Mouse (Mus musculus) hindbrain, postnatal 0 days (tissue): Measurements from ENCODE around the gene Rsrc2. TPM values are rescaled to one million over a fixed set of nuclear protein-coding genes. Genes with fewer than 3 reads are reported as not detected.

Experiments
- ATAC-seq: fragments of 200-750 bp; cut with Nextera tagmentation; 2 replicates; pipeline ENCODE4 v1.8.0; 2017; ENCODE audit warnings: mild to moderate bottlenecking, moderate TSS enrichment, moderate library complexity
- DNase-seq: peaks from one replicate; pipeline ENCODE4 v3.0.0-alpha.2; 2015; ENCODE audit warnings: low spot score
- H3K27ac ChIP-seq: fragments of 300-500 bp; sonication (generic); 2 replicates; pipeline ENCODE4 v1.5.1; 2014; ENCODE audit warnings: mild to moderate bottlenecking
- H3K27me3 ChIP-seq: fragments of 300-500 bp; sonication (generic); 2 replicates; pipeline ENCODE4 v1.6.1; 2014; ENCODE audit warnings: low read length, mixed read lengths; ENCODE audit not compliant: insufficient read depth
- H3K36me3 ChIP-seq: fragments of 300-500 bp; sonication (generic); 2 replicates; pipeline ENCODE4 v1.6.1; 2014; ENCODE audit warnings: low read length, mixed read lengths; ENCODE audit not compliant: insufficient read depth
- H3K4me1 ChIP-seq: fragments of 300-500 bp; sonication (generic); 2 replicates; pipeline ENCODE4 v1.6.1; 2014; ENCODE audit warnings: antibody characterized with exemption, low read length, mixed read lengths; ENCODE audit not compliant: insufficient read depth
- H3K4me2 ChIP-seq: fragments of 300-500 bp; sonication (generic); 2 replicates; pipeline ENCODE4 v1.6.1; 2014; ENCODE audit warnings: low read depth, mild to moderate bottlenecking, low read length, moderate library complexity, mixed read lengths
- H3K4me3 ChIP-seq: fragments of 300-500 bp; sonication (generic); 2 replicates; pipeline ENCODE4 v1.5.1; 2014; ENCODE audit warnings: low read length
- H3K9ac ChIP-seq: fragments of 300-500 bp; sonication (generic); replicated peaks from 2 replicates; pipeline ENCODE4 v1.6.1; 2014; ENCODE audit warnings: mild to moderate bottlenecking, low read length, moderate library complexity, mixed read lengths
- H3K9me3 ChIP-seq: fragments of 300-500 bp; sonication (generic); 2 replicates; pipeline ENCODE4 v1.6.1; 2016; ENCODE audit warnings: low read length, mixed read lengths
- CTCF ChIP-seq: IDR thresholded peaks from 2 replicates; pipeline ENCODE4 v1.5.1; 2016; ENCODE audit warnings: antibody characterized with exemption, control low read depth, low read depth
- WGBS: fragments of 180-500 bp; shearing (Covaris S2); extraction: QIAGEN DNeasy Blood & Tissue Kit; methylation state at CpG from one replicate; pipeline ENCODE4 v1.1.7; 2014; 5-methylcytosine and 5-hydroxymethylcytosine counted together
- polyA plus RNA-seq: library from polyadenylated mRNA; unstranded; fragments of >200 nt; fragmentation: Nextera tagmentation; extraction: Ambion mirVana; gene quantifications from 2 replicates; pipeline ENCODE4 v1.2.1, GENCODE M21; 2015
- total RNA-seq: library from RNA; depleted of rRNA; stranded (reverse); fragments of >200 nt; gene quantifications from 2 replicates; pipeline ENCODE4 v1.2.3, GENCODE M21; 2014

The Rsrc2 gene
- total and polyA plus RNA-seq, 2 experiments from 2014 or later, result 39.9 to 112 TPM

DNA sequence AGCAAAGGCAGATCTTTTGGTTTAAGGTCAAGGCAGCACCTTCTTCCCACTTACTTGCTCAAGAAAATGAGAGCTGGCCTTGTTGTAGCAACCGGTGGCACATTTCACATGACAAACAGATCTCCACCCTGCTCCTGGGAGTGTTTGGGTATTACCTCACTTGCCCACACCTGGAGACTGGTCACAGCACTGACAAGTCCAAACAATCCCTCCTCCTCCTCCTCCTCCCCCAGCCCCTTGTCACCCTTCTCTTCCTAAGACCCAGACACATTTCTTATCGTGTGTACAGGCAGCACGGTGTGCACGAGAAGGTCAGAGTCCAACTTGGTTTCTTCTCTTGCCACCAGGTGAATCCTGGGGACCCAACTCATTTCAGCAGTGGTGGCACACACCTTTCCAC lies 52.3 kb downstream of the Rsrc2 start:
- Histone ChIP-seq H3K36me3 (peaks cover 23% of the 10 kb centered on the region), H3K4me2 (no peak overlapping the region), H3K4me3 (no peak overlapping the region), H3K9me3 (no peaks in the 10 kb centered on the region), H3K4me1 (no peaks in the 10 kb centered on the region), H3K9ac (no peak overlapping the region), H3K27me3 (no peaks in the 10 kb centered on the region), H3K27ac (no peak overlapping the region)
- no peak for TF ChIP-seq CTCF
- WGBS, result 88% methylated on average over 4 of the region's 4 CpGs
- no peak for ATAC-seq
- DNase-seq, result no peak

DNA sequence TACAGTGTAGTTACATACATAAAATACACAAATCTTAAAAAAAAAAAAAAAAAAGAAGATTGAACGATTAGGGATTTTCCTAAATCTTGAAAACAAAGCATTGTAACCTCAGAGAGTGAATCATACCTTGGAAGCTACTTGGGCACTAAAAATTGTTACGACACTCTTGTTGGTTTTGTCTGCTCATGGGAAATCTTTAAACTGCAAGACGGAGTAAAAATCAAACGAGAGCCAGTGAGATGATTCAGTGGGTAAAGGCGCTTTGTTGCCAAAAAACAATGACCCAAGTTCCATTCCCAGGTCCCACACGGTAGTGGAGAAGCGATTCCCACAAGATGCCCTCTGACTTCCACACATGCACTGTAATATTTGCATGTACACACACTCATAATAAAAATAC lies 53.0 kb downstream of the Rsrc2 start:
- Histone ChIP-seq H3K4me1 (no peaks in the 10 kb centered on the region), H3K27me3 (no peaks in the 10 kb centered on the region), H3K27ac (no peak overlapping the region), H3K4me3 (no peak overlapping the region), H3K9ac (no peak overlapping the region), H3K9me3 (no peaks in the 10 kb centered on the region), H3K36me3 (peaks cover 19% of the 10 kb centered on the region), H3K4me2 (no peak overlapping the region)
- TF ChIP-seq CTCF, result no peak
- DNase-seq (no peak), ATAC-seq (no peak)
- 89% methylated on average over 7 of the region's 7 CpGs for WGBS

GRCm38 (mm10) chr5:123694468-123694867 lies 54.7 kb downstream of the Rsrc2 start:
- Histone ChIP-seq H3K4me2 (no peak overlapping the region), H3K27ac (no peak overlapping the region), H3K9ac (no peak overlapping the region), H3K4me3 (no peak overlapping the region), H3K36me3 (peaks cover 7% of the 10 kb centered on the region; the same call in 1 of the 2 replicates), H3K9me3 (no peaks in the 10 kb centered on the region), H3K4me1 (no peaks in the 10 kb centered on the region), H3K27me3 (no peaks in the 10 kb centered on the region)
- TF ChIP-seq CTCF, result no peak
- 57% methylated on average over 6 of the region's 6 CpGs for WGBS
- no peak for DNase-seq
- ATAC-seq, result no peak

DNA sequence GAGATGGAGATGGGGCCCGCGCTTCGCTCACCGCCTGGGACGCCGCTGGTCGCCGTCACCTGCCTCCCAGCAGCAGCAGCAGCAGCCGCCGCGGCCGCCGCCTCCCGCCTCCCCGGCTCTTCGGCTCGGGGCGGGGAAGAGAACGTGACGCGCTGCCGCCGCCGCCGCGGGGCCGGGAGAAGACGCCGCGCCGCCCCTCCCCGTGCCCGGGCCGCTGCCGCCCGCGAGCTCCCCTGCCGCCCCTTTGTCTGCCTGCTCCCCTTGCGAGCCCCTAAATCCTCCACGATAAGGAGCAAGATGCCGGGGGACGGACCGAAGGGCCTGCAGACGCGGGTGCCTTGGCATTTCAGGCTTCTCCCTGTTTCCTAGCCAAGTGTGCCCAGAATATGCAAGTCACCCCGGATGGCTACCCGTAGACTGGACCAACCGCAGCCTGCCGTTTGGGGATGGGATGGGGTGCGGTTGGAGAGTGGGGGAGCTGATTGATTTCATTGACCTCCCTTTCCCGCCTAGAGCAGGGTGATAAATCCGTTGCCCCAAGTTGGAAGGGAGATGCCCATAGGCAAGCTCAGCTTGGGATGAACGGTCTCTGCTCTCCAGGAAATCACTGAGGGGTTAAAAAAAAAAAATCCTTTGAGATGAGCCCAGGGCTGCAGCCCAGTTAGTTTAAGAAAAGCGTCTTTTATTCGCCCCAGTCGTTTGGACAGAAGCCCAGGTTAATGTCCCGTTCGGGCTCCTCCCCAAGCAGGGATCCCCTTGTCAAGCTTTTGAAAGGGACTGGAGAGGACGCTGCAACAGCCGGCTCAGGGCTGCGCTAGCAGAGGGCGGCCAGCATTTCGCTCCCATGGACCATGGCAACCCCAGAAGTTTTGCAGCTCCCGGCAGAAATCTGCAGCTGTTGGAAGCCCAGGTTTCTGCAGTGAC lies 64.7 kb downstream of the Rsrc2 start, which contains the start of gene Clip1:
Gene Clip1, minus strand, starts transcription at position 398 of the 924 bp plus-strand sequence.
- Histone ChIP-seq H3K36me3 (no peaks in the 10 kb centered on the region), H3K4me1 (0 out of 2 replicates have a peak, but pooled peaks cover 2% of the 10 kb centered on the region), H3K27me3 (no peaks in the 10 kb centered on the region), H3K9ac (peak within 1 kb of the TSS; percentile 96), H3K4me2 (peak within 1 kb of the TSS; percentile 76), H3K4me3 (peak within 1 kb of the TSS; percentile 96), H3K27ac (peak within 1 kb of the TSS; percentile 99), H3K9me3 (no peaks in the 10 kb centered on the region)
- DNase-seq (peak; percentile 87), ATAC-seq (peak; percentile 85)
- whole genome bisulfite sequencing, result under 1% methylated on average over 45 of the region's 64 CpGs
- no peak for TF ChIP-seq CTCF

DNA sequence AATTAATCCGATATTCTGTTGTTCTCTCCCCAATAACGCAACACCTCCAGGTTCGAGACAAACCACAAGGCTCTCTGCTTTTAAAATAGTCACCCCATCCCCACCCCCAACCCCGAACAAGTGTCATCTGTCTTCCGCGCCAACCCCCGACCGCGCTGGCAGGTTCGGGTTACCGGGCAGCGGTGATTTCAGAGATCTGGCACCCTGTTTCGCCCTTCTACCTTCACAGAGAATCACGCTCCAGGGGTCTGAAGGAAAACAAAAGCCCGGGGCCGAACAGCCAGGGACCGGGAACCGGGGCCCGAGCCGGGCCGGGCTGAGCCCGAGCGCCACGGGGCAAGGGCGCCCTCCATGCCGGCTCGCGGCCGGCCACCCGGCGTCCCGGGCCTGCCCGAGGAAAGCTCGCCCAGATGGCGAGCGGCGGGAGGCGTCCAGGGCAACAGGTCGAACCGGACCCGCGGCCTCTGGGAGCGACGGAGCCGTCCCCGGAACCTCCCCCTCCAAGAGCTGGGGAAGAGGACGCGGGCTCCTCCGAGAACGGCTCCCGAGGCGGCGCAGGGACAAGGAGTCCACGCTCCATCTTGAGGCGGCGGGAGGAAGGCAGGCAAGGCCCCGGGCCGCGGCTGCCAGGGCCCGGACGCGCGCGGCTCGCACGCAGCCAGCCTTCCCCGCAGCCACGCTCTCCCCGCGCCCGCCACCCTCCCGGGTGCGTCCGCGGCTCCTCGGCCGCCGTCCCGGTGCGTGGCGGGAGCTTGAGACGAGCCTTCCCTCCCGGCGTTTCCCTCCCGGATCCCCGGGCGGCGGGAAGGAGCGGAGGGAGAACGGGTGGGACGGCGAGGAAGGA lies 65.6 kb downstream of the Rsrc2 start:
- ATAC-seq (peak; percentile 58), DNase-seq (peak; percentile 62)
- Histone ChIP-seq H3K9ac (peak overlapping the region; percentile 96), H3K4me3 (peak overlapping the region; percentile 96), H3K9me3 (no peaks in the 10 kb centered on the region), H3K4me2 (peak overlapping the region; percentile 76), H3K4me1 (0 out of 2 replicates have a peak, but pooled peaks cover 2% of the 10 kb centered on the region), H3K27ac (peak overlapping the region; percentile 99), H3K36me3 (no peaks in the 10 kb centered on the region), H3K27me3 (no peaks in the 10 kb centered on the region)
- WGBS, result under 1% methylated on average over 64 of the region's 92 CpGs
- TF ChIP-seq CTCF, result no peak

- 3% methylated on average over 6 of the region's 6 CpGs for WGBS
- H3K4me2 ChIP-seq, result peak overlapping the region; percentile 76
- 0 out of 2 replicates have a peak, but pooled peaks cover 2% of the 10 kb centered on the region for H3K4me1 ChIP-seq
- ATAC-seq (no peak), DNase-seq (peak; percentile 59)
- H3K4me3 ChIP-seq, result peak overlapping the region; percentile 96
- H3K9ac ChIP-seq, result peak overlapping the region; percentile 96
- H3K27me3 ChIP-seq, result no peaks in the 10 kb centered on the region
- TF ChIP-seq CTCF, result no peak
- H3K27ac ChIP-seq, result peak overlapping the region; percentile 99; the same call in 1 of the 2 replicates
- H3K9me3 ChIP-seq, result no peaks in the 10 kb centered on the region
- H3K36me3 ChIP-seq, result no peaks in the 10 kb centered on the region
These were observed 66.2 kb downstream of the Rsrc2 start for GRCm38 (mm10) chr5:123683043-123683376.
